Mouse (Mus musculus): ENCODE data around the gene G530012D18Rik.

The G530012D18Rik gene

GRCm38 (mm10) chr1:85615096-85615495, 39.6 kb downstream of the G530012D18Rik start:
- in situ Hi-C loops (cut with MboI, MseI): loop anchor here in 1 of 2 experiments (5.0 to 10.0 kb wide), 2 partner anchors 450 to 523 kb away; no protein-coding TSS in a partner anchor

DNA sequence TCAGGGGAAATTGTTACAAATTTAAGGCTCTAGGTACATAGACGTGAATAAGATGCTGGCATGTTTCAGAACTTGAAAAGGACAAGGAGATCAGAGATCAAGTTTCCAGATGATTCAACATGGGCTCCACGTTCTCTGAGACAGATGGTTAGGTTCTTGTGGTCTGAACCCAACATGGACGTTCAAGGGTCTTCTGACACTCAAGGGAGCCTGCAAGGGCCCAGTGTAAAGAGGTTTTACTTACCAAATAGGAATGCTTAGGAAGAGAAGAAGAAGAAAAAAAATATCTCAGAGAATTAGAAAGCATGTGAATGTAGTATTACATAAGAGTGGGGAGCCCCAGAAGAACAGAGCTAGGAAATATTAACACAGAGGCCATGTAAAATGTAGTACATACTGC, 40.3 kb downstream of the G530012D18Rik start:
- in situ Hi-C loops (cut with MboI, MseI): loop anchor here in 1 of 2 experiments (5.0 to 10.0 kb wide), 2 partner anchors 451 to 524 kb away; no protein-coding TSS in a partner anchor

DNA sequence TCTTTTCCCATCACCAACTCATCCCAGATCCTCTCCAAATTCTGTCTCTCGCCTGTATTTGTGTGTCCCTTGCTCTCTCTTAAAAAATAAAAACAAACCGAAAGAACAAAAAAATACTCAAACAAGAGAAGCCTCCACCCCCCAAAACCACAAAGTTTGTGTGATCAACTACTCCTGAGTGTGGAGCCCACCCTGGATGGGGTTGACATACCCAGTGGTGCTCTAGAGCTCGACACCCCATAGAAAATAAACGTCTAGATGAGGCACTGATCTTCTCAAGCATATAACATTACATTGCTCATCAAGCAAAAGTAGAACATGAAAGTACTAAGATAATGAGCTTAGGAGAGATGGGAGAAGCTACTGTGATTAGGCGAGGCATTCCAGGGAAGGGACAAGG, 41.7 kb downstream of the G530012D18Rik start:
- in situ Hi-C loops (cut with MboI, MseI): loop anchor here in 1 of 2 experiments (5.0 to 10.0 kb wide), 2 partner anchors 452 to 525 kb away; no protein-coding TSS in a partner anchor

GRCm38 (mm10) chr1:85618689-85619088, 43.2 kb downstream of the G530012D18Rik start:
- in situ Hi-C loops (cut with MboI, MseI): loop anchor here in 1 of 2 experiments (5.0 to 10.0 kb wide), 2 partner anchors 454 to 526 kb away; no protein-coding TSS in a partner anchor
